Mouse (Mus musculus): ENCODE measurements at regions not wholly inside any gene's neighbourhood (a gene's known extent, or its start where the extent isn't known, plus 50 kb on each side); places are given as distances from the start of the nearest gene placed in this dataset.
A peak's percentile ranks its signal among the peaks of the same experiment; 100 is the strongest.
"Not testable (repeated sequence)": the region's sequence is repeated elsewhere in the genome, so short reads cannot be mapped to it uniquely, and the experiment has no call there.

DNA sequence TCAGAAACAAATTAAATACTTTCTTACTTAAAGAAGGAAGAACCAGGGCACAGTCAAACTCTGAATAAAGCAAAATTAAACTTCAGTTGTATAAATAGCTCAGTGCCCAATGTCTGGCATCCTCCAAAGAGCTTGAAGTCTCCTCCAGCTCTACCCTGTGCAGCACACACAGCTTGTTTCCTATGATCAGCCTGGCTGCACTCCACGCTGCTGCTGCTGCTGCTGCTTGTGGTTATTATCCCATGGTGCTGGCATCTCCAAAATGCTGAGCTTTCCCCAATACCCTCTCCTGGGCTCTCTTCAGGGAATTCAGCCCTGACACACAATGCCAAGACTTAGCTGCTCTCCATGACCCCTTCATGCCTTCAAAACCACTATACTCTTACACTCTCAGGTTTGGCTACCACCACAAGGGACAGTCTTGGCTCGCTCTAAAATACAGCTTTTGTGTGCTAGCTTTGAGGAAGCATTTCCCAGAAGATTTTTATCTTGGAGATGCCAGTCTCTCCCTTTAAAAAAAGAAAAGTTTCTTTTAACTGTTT lies 121.0 kb downstream of the Rab10 start:
- not testable (repeated sequence) for DNase-seq (ENCODE audit: low read depth, low spot score)

DNA sequence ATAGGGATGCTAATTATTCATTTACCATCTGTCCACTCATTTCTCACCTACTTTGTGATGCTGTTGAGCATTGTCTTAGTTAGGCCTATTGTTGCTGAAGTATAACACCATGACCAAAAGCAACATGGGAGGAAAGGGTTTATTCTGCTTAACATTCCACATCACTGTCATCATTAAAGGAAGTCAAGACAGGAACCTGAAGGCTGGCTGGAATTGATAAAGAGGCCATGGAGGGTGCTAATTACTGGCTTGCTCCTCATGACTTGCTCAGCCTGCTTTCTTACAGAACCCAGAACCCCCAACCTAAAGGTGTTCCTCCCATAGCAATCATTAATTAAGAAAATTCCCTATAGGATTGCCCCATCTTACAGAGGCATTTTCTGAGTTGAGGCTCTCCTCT lies 121.6 kb downstream of the Rab10 start:
- no peak for DNase-seq (ENCODE audit: low read depth, low spot score)

DNA sequence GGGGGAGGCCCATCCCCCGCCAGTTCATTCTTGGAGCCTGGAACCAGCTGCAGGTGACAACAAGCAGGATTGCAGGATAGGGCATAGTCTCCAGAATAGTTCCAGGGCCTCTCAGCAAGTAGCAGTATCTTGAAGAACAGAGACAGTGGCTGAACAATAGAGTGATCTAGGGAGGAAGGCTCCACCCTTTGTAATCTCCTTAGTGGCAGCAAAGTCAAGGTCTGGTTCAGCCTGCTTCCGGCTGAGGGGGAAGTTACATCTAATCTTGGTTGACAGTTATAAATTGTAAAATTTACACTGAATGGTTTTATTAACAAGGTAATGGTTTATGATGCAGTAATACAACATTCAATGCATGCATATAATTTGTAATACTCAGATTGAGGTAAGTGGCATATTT lies 136.4 kb downstream of the Rab10 start:
- no peak for DNase-seq (ENCODE audit: low read depth, low spot score)

DNA sequence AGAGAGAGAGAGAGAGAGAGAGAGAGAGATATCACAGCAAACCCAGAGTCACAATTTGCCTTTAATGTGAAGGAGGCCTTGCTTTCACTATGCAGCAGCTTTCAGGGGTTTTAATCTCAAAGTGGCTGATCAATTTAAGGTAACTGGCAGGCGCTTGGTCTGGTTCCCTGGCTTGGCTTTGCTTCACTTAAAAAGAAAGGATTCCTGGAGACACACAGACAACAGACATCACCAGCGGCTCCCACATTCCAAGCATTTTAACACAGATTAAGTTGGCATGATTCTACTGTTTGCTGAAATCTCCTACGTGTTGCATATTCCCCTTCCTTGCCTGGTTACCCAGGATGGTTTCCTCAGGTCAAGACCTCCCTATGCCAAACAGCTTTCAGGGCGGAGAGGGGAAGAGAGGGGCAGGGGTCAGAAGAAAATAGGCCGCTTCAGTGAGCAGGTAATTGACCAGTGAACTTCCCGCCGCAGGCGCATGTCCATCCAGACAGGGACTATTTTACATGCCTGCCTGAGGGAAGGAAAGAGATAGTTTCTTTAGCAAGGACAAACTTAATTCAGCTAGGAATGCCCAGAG lies 140.0 kb downstream of the Rab10 start:
- DNase-seq (ENCODE audit: low read depth, low spot score), result not testable (repeated sequence)

DNA sequence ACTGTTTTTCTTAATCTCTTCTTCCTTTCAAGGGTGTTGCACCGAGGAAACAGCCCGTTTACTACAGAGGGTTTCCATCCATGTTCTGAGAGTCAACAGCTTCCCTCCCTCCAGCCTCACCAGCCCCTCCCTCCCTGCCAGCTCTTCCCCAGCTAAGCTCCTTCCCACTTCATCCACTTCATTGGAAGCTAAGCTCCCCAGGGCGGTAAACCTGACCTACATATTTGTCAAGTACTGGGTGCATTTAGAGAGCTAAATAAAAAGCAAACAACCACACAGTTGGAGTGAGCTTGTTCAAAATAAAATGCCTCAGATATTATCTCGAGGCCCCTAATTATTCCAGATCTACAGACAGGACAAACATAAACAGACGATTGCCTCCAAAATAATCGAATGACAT lies 148.1 kb downstream of the Rab10 start:
- not testable (repeated sequence) for DNase-seq (ENCODE audit: low read depth, low spot score)

DNA sequence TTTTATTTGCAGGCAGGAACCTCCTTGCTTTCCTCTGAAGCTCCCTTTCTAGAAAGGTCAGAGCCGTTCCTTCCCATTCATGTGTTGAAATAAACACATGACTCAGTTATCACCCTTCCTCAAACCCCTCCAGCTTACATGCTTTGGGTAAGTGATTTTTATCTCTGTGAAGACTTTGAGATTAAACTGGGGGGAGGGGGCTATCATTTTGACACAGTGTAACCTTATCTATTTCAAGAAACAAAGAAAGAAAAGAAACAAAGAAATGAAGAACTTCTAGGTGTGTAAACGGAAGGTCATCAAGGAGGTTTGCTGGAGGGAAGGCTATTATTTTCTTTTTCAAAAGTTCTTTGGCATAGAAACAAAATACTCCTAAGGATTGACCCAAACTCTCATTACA lies 151.0 kb downstream of the Rab10 start:
- not testable (repeated sequence) for DNase-seq (ENCODE audit: low read depth, low spot score)

DNA sequence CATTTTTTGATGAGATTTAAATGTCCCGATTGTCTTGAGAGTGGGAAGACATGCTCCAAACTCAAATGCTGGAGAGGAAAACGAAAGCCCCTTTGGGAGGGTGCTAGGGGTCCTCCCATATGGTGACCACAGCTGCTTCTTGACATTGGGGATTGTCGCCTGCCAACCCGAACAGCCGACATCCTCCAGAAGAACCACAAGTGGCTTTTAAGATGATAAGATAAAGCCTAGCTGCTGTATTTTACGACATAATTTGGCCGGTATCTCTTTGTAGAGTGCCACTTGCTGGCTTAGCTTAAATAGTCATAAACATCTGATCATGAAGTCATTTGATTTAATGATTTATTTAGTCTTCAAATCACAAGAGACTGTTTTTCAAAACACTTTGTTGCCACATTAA lies 156.1 kb downstream of the Rab10 start:
- DNase-seq (ENCODE audit: low read depth, low spot score), result not testable (repeated sequence)

DNA sequence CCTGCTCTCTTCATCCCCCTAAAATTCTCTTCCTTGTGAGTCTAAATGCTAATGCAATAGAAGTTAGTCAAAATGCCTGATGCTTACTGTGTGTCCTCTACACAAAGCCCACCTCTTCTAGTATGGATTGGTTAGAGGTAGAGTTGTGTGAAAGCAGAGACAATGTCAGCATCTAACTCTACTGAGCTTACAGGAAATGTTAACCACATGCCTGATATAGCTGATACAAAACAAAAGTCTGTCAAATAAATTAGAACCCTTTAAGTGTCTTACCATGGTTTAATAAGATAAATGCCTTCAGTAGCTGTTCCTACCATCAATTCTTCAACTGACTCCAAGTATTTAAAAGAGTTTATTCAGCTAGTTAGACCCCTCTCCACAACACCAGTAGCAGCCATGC lies 177.2 kb downstream of the Rab10 start:
- DNase-seq (ENCODE audit: low read depth, low spot score), result not testable (repeated sequence)

DNA sequence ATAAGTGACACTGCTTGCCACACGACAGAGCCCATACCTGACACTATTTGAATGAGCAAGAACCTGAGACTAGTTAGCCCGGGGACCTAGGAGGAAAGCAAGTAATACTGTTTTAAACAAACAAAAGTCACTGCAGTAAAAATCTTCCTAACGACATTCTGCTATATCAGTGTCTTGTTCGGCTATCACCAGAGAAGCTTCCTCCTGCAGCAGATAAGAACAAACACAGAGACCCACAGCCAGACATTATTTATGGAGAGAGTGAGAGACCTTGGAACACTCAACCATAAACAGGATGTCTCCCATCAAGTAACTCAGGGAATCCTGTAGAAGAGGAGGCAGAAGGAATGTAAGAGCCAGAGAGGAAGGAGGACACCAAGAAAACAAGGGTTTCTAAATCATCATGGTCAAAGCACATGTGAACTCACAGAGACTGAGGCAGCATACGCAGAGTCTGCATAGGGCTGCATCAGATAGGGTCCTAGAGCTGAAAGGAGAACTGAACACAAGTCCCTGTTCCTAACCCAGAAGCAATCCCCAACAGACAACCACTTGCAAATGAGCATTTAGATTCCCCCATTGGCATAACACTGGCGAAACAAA lies 178.5 kb downstream of the Rab10 start:
- DNase-seq (ENCODE audit: low read depth, low spot score), result not testable (repeated sequence)

DNA sequence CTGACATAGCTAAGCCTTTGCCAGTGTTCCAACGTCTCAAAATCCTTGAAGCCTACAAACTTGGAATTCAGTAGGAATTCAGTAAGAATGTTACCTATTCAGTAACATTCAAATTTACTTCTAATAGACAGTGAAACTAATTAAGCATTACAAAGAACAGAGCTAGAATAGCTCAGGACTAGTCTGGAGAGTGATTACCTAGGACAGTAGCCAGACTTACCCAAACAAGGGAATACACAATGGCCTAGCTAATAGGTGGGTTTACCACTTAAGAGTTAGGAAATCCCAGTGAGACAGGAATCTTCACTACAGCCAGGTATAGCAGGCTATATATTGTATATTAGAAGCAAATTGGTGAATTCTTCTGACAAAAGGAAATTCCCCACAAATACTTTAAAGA lies 182.4 kb downstream of the Rab10 start:
- DNase-seq (ENCODE audit: low read depth, low spot score), result not testable (repeated sequence)

DNA sequence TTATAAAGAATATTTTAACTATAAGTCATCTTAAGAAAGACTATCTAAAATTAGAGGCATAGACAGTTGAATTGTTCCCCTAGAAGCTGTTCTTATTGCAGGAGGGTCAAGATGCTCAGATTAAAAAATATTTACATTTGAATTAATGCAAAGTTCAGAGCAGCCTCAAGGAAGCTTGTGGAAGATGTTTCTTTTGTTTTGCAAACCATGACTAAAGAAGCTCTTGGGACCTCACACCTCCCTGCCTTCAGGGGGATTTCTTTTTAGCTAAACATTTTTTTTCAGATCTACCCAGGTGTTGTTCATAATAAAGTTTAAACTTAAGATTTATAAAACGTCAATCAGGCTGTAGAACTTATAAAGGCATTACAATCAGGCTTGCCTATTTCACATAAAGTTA lies 185.7 kb downstream of the Rab10 start:
- DNase-seq (ENCODE audit: low read depth, low spot score), result no peak

DNA sequence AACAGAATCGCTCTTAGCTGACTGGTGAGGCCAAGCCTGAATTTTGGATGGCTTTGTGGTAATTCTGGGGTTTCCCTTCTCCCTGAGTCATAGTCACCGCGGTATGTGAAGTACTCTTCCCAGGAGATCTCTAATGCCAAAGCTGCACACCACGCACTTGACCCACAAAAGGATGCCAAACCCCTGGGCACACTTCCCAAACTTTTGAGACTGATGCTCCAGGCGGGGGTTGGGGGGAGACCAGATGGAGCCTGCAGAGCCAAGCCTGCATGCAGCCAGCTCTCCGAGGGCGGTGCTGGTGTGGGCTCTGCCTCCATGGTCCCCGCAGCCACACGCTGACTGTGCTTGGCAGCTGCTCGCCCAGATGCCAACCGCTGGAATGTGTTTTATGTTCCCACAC lies 199.2 kb downstream of the Rab10 start:
- DNase-seq (ENCODE audit: low read depth, low spot score), result not testable (repeated sequence)

DNA sequence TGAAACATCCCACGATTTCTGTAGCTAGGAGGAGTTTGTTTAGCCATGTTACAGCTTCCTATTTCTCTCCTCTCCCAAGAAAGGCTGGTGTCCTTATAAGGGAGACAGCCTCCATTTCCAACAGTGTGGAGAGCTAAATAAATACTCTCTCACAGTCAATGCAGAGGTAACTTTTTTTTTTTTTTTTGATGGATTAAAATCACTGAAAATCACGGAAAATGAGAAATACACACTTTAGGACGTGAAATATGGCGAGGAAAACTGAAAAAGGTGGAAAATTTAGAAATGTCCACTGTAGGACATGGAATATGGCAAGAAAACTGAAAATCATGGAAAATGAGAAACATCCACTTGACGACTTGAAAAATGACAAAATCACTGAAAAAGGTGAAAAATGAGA lies 200.1 kb downstream of the Rab10 start:
- not testable (repeated sequence) for DNase-seq (ENCODE audit: low read depth, low spot score)

DNA sequence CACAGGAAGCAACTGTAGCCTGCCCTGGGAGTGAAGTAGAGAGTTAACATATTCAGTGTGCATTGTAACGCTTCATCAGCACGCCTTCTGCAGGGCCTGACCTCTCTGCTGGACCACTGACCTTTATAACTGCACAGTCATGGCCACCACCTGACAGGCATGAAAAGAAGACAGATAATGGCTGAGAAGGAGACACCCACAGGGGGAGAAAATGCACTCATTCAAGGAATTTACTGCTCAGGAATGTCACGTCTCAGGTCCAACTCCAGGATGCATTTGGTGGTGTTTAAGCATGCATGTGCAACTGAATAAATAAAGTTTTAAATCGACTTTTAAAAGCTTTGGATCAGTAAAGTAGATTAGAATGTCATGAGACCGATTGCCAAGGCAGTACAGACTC lies 207.8 kb downstream of the Rab10 start:
- DNase-seq (ENCODE audit: low read depth, low spot score), result not testable (repeated sequence)

DNA sequence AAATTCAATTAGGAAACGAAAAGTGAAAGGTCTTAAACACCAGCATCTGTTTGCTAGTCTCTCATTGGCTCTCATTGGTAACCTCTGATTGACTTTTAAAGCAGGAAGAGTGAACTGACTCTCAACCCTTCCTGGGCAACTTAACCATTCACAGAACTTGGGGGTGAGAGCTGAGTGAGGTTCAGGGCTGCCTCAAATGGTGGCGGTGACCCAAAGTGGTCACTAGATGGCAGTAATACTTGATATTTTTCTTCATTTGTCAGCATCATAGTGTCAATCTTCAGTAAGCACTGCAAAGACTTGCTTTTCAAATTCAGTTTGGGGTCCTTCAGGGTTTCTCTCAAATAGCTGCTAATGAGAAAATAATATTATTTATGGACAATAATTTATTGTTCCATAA lies 211.6 kb downstream of the Rab10 start:
- DNase-seq (ENCODE audit: low read depth, low spot score), result peak; percentile 51

DNA sequence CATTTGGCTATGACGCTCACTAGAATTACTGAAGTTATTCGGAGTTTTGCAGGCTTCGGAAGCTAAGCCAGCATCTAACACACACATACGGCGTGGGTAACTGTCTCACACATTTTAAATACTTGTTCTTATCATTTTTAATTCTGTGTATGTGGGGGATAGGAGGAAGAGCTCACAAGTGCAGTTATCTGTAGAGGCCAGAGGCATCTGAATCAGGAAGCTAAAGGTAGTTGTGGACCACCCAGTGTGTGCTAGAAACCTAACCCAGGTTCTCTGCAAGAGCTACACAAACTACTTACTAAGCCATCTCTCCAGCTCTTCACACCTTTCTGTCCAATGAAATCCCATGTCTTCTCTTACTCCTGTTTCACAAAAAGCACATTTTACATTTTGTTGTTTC lies 215.3 kb downstream of the Rab10 start:
- DNase-seq (ENCODE audit: low read depth, low spot score), result no peak

DNA sequence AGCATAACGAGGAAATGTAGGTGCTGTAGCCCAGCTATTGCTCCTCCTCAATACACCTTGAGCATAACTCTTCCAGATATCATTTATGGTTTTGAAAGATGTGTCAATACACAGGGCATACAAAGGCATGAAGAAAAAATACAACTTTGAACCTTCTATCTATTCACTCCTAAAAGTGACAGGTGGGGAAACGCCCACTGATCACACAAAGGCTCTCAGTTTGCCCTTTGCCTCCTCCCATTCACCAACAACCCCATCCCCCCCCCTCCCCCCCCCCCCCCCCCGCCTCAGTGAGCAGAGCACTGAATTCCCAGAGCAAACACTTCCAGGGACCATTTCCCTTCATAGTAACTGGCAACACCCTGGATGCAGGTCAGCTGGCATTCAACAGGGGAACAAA lies 216.8 kb downstream of the Rab10 start:
- DNase-seq (ENCODE audit: low read depth, low spot score), result not testable (repeated sequence)

DNA sequence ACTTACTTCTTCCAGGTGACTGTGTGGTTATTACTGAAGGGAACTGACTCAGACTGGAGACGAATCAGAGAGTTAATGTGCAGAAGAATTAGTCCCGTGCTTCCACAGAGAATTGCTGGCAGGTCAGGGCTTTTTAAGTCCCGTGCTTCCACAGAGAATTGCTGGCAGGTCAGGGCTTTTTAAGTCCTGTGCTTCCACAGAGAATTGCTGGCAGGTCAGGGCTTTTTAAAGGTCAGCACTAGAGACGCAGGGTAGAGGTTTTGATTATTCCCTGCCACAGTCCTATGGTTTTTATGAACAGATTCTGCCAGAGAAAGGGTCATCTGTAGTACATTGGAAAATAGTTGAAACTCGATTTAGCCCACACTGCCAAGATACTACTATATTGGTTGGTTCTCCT lies 260.2 kb downstream of the Rab10 start:
- DNase-seq (ENCODE audit: low read depth, low spot score), result not testable (repeated sequence)

DNA sequence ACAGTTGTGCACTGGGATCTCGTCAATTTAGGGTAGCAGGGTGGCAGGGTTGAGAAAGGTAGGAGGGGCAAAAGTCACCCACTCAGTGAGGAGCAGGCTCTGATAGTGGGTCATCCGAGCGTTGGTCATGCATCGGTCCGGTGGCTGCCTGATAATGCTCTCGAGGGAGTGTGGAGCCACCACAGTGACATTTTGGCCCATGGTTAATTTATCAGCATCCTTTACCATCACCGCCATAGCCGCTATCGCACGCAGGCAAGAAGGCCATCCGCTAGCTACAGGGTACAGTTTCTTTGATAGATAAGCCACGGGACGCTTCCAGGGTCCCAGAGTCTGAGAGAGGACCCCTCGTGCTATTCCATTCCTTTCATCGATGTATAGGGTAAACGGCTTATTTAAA lies 291.3 kb downstream of the Rab10 start:
- not testable (repeated sequence) for DNase-seq (ENCODE audit: low read depth, low spot score)

DNA sequence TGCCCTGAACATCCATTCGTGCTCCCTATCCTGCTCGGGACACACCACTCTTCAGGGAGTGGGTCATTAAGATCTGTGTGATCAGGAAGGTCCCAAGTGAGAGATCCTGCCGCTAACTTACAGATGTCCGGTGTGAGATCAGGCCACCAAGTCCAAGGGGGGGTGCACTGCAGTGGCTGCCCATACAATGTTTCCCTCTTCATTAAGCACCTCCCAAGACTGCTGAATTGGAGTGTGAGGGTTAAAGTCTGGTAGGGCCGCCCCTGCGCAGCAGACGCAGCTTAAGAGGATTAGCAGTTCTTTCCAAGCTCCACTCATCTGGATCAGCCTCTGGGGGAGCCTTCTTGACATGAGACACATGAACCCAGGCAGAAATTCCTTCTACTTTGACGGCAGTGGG lies 293.0 kb downstream of the Rab10 start:
- not testable (repeated sequence) for DNase-seq (ENCODE audit: low read depth, low spot score)
